Mouse (Mus musculus): ENCODE data around the gene Adamts3. TPM values are rescaled to one million over a fixed set of nuclear protein-coding genes. Genes with fewer than 3 reads are reported as not detected.

Adamts3 gene
- polyA plus RNA-seq, 1 experiment from 2014 or later: 4.3 TPM

- Histone ChIP-seq H3K27me3 (no peaks in the 10 kb centered on the region), H3K9ac (no peak overlapping the region), H3K27ac (replicated peaks) (no peak overlapping the region), H3K4me3 (replicated peaks) (no peak overlapping the region), H3K36me3 (no peaks in the 10 kb centered on the region), H3K9me3 (replicated peaks) (0 out of 2 replicates have a peak, but pooled peaks cover 3% of the 10 kb centered on the region), H3K4me1 (no peaks in the 10 kb centered on the region), H3K4me2 (replicated peaks) (no peak overlapping the region)
- ATAC-seq (ENCODE audit: insufficient number of reproducible peaks, low FRiP score, low TSS enrichment, low read depth): no peak
- WGBS: 91% methylated on average over 2 of the region's 2 CpGs
Measured at GRCm38 (mm10) chr5:89751836-89752235, 131.3 kb downstream of the Adamts3 start.

DNA sequence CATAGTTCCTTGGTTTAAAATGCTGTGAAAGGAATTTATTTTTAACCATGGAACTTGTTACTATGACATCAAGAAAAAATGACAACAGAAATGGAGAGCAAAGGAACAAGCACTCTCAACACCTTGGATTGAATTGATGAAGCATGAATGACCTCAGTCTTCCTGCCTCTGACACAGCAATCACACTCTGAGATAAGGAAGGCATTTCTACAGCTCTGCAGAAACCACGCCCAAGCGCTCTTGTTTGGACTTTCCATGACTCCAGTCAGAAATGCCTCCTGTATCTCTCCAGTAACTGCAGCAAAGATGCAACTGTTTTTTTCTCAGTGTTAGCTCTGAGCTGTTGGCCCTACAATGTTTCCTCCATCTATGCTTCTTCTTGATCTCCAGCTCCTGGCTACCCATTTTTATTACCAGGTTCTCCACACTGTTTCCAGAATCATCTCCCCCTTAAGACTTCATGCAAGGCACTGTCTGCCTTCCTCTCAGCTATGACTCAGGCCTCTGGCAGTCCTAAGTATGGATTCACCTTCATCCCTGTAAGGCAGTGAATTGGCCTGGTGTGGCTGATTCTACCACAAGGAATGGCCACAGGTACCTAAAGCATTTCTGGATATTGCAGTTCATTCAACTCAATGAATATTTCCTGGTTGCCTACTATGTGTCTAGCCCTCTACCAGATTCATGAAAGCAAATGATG lies 134.8 kb downstream of the Adamts3 start:
- Histone ChIP-seq H3K36me3 (no peaks in the 10 kb centered on the region), H3K4me2 (replicated peaks) (no peak overlapping the region), H3K4me1 (no peaks in the 10 kb centered on the region), H3K27me3 (no peaks in the 10 kb centered on the region), H3K4me3 (replicated peaks) (no peak overlapping the region), H3K9ac (no peak overlapping the region), H3K27ac (replicated peaks) (no peak overlapping the region), H3K9me3 (replicated peaks) (0 out of 2 replicates have a peak, but pooled peaks cover 3% of the 10 kb centered on the region)
- ATAC-seq (ENCODE audit: insufficient number of reproducible peaks, low FRiP score, low TSS enrichment, low read depth): no peak
- 92% methylated on average over 2 of the region's 2 CpGs for WGBS

- H3K9ac ChIP-seq: no peak overlapping the region
- ATAC-seq (ENCODE audit: insufficient number of reproducible peaks, low FRiP score, low TSS enrichment, low read depth): no peak
- H3K4me3 ChIP-seq (replicated peaks): no peak overlapping the region
- 0 out of 2 replicates have a peak, but pooled peaks cover 3% of the 10 kb centered on the region for H3K9me3 ChIP-seq (replicated peaks)
- H3K36me3 ChIP-seq: no peaks in the 10 kb centered on the region
- WGBS: 67% methylated on average over 5 of the region's 5 CpGs
- no peak overlapping the region for H3K4me2 ChIP-seq (replicated peaks)
- no peaks in the 10 kb centered on the region for H3K27me3 ChIP-seq
- H3K27ac ChIP-seq (replicated peaks): no peak overlapping the region
- no peaks in the 10 kb centered on the region for H3K4me1 ChIP-seq
Measured at GRCm38 (mm10) chr5:89747149-89747659, 135.9 kb downstream of the Adamts3 start.

GRCm38 (mm10) chr5:89745112-89745511 lies 138.0 kb downstream of the Adamts3 start:
- Histone ChIP-seq H3K9ac (no peak overlapping the region), H3K4me3 (replicated peaks) (no peak overlapping the region), H3K27ac (replicated peaks) (no peak overlapping the region), H3K4me2 (replicated peaks) (no peak overlapping the region), H3K27me3 (no peaks in the 10 kb centered on the region), H3K9me3 (replicated peaks) (no peaks in the 10 kb centered on the region), H3K4me1 (no peaks in the 10 kb centered on the region), H3K36me3 (no peaks in the 10 kb centered on the region)
- 84% methylated on average over 2 of the region's 2 CpGs for WGBS
- ATAC-seq (ENCODE audit: insufficient number of reproducible peaks, low FRiP score, low TSS enrichment, low read depth): no peak

- WGBS: 36% methylated on average over 2 of the region's 2 CpGs
- no peak overlapping the region for H3K27ac ChIP-seq (replicated peaks)
- no peaks in the 10 kb centered on the region for H3K36me3 ChIP-seq
- H3K9me3 ChIP-seq (replicated peaks): no peaks in the 10 kb centered on the region
- no peaks in the 10 kb centered on the region for H3K27me3 ChIP-seq
- H3K4me1 ChIP-seq: no peaks in the 10 kb centered on the region
- no peak overlapping the region for H3K9ac ChIP-seq
- no peak overlapping the region for H3K4me2 ChIP-seq (replicated peaks)
- ATAC-seq (ENCODE audit: insufficient number of reproducible peaks, low FRiP score, low TSS enrichment, low read depth): no peak
- H3K4me3 ChIP-seq (replicated peaks): no peak overlapping the region
Measured at GRCm38 (mm10) chr5:89734759-89735158, 148.4 kb downstream of the Adamts3 start.

- ATAC-seq (ENCODE audit: insufficient number of reproducible peaks, low FRiP score, low TSS enrichment, low read depth): no peak
- Histone ChIP-seq H3K4me2 (replicated peaks) (no peak overlapping the region), H3K4me1 (no peaks in the 10 kb centered on the region), H3K27me3 (no peaks in the 10 kb centered on the region), H3K27ac (replicated peaks) (no peak overlapping the region), H3K9ac (no peak overlapping the region), H3K36me3 (no peaks in the 10 kb centered on the region), H3K4me3 (replicated peaks) (no peak overlapping the region), H3K9me3 (replicated peaks) (no peaks in the 10 kb centered on the region)
- WGBS: 72% methylated on average over 3 of the region's 3 CpGs
Measured at GRCm38 (mm10) chr5:89730411-89730810, 152.7 kb downstream of the Adamts3 start.

DNA sequence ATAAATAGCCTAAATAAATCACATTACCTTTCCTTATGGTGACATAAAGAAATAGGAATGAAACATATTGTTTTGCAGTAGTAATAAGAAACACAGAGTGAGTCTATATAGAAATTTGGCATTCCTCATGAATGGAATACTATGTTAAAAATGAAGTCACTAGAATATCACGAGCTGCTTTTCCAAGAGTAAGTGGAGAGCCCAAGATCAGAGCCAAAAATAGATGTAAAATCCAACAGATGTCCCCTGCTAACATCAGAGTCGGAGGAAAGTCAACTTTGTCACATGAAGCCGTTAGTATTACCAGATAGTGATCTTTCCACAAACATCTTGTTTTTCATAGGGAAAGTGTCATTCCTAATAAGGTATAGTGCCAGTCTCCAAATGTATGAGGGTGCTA lies 155.0 kb downstream of the Adamts3 start:
- H3K27ac ChIP-seq (replicated peaks): no peak overlapping the region
- 62% methylated on average over 3 of the region's 3 CpGs for WGBS
- H3K9ac ChIP-seq: no peak overlapping the region
- no peak overlapping the region for H3K4me3 ChIP-seq (replicated peaks)
- no peak for ATAC-seq (ENCODE audit: insufficient number of reproducible peaks, low FRiP score, low TSS enrichment, low read depth)
- H3K36me3 ChIP-seq: no peaks in the 10 kb centered on the region
- H3K4me2 ChIP-seq (replicated peaks): no peak overlapping the region
- no peaks in the 10 kb centered on the region for H3K4me1 ChIP-seq
- no peaks in the 10 kb centered on the region for H3K9me3 ChIP-seq (replicated peaks)
- H3K27me3 ChIP-seq: no peaks in the 10 kb centered on the region

- no peak for ATAC-seq (ENCODE audit: insufficient number of reproducible peaks, low FRiP score, low TSS enrichment, low read depth)
- H3K27ac ChIP-seq (replicated peaks): no peak overlapping the region
- WGBS: 77% methylated on average over 6 of the region's 6 CpGs
- H3K4me1 ChIP-seq: no peaks in the 10 kb centered on the region
- H3K36me3 ChIP-seq: no peaks in the 10 kb centered on the region
- no peak overlapping the region for H3K4me2 ChIP-seq (replicated peaks)
- H3K27me3 ChIP-seq: no peaks in the 10 kb centered on the region
- no peak overlapping the region for H3K9ac ChIP-seq
- H3K9me3 ChIP-seq (replicated peaks): no peaks in the 10 kb centered on the region
- no peak overlapping the region for H3K4me3 ChIP-seq (replicated peaks)
Measured at GRCm38 (mm10) chr5:89727497-89728057, 155.6 kb downstream of the Adamts3 start.

- ATAC-seq (ENCODE audit: insufficient number of reproducible peaks, low FRiP score, low TSS enrichment, low read depth): no peak
- H3K36me3 ChIP-seq: no peaks in the 10 kb centered on the region
- no peak overlapping the region for H3K9ac ChIP-seq
- H3K9me3 ChIP-seq (replicated peaks): no peaks in the 10 kb centered on the region
- H3K4me2 ChIP-seq (replicated peaks): no peak overlapping the region
- H3K27ac ChIP-seq (replicated peaks): no peak overlapping the region
- no peak overlapping the region for H3K4me3 ChIP-seq (replicated peaks)
- H3K27me3 ChIP-seq: no peaks in the 10 kb centered on the region
- WGBS: 44% methylated on average over 2 of the region's 2 CpGs
- H3K4me1 ChIP-seq: no peaks in the 10 kb centered on the region
Measured at GRCm38 (mm10) chr5:89714552-89714951, 168.6 kb downstream of the Adamts3 start.

DNA sequence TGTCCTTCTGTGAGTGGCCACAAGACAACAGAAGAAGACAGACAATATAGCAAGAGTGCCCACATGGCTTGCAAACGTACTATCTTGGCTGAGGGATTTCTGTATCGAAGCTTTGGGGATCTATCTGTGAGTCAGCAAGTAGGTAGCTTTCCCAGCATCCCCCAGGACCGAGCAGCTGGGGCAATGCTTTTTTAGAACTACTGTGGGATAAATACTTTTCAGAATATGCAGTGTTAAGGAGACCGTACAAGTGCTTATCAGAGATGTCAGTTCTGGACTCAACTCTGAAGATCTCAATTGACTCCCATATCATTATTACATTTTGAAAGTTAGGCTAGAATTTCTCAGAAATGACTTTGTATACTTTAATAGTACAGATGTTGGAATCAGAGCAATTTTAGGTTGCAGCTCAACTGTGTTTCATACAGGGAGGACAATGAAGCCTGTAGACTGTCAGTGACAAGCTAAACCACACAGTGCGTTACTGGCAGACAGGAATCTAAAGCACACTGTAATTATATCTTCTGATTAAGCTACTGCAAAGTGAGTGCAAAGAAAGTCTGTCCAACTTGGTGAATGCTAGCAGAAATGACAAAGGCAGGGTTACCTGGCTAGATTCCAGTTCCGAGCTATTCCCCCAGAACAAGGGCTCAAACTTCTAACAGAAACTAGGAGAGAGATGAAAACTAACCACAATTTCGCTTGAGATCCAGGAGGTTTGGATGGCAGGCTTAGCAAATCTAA lies 171.8 kb downstream of the Adamts3 start:
- Histone ChIP-seq H3K4me1 (no peaks in the 10 kb centered on the region), H3K9ac (no peak overlapping the region), H3K9me3 (replicated peaks) (no peaks in the 10 kb centered on the region), H3K4me2 (replicated peaks) (no peak overlapping the region), H3K36me3 (no peaks in the 10 kb centered on the region), H3K27ac (replicated peaks) (no peak overlapping the region), H3K4me3 (replicated peaks) (no peak overlapping the region), H3K27me3 (no peaks in the 10 kb centered on the region)
- ATAC-seq (ENCODE audit: insufficient number of reproducible peaks, low FRiP score, low TSS enrichment, low read depth): no peak
- 62% methylated on average over 7 of the region's 7 CpGs for WGBS

GRCm38 (mm10) chr5:89709459-89709858 lies 173.7 kb downstream of the Adamts3 start:
- no peaks in the 10 kb centered on the region for H3K36me3 ChIP-seq
- H3K9ac ChIP-seq: no peak overlapping the region
- no peak overlapping the region for H3K4me3 ChIP-seq (replicated peaks)
- ATAC-seq (ENCODE audit: insufficient number of reproducible peaks, low FRiP score, low TSS enrichment, low read depth): no peak
- no peak overlapping the region for H3K27ac ChIP-seq (replicated peaks)
- H3K9me3 ChIP-seq (replicated peaks): no peaks in the 10 kb centered on the region
- 52% methylated on average over 4 of the region's 4 CpGs for WGBS
- H3K4me1 ChIP-seq: peaks cover 2% of the 10 kb centered on the region
- no peaks in the 10 kb centered on the region for H3K27me3 ChIP-seq
- no peak overlapping the region for H3K4me2 ChIP-seq (replicated peaks)

All from embryonic facial prominence, embryonic 15.5 days (tissue).